Mouse (Mus musculus): ENCODE measurements around the gene Rcor1.

Rcor1 gene

GRCm38 (mm10) chr12:111125666-111126065, 86.5 kb downstream of the Rcor1 start:
- DNase-seq (ENCODE audit: low spot score in 2 of 2): no peak

- peak in 1 of 2 experiments; percentile 52 for DNase-seq (ENCODE audit: low spot score in 2 of 2)
Measured at GRCm38 (mm10) chr12:111134169-111134568, 95.0 kb downstream of the Rcor1 start.

DNA sequence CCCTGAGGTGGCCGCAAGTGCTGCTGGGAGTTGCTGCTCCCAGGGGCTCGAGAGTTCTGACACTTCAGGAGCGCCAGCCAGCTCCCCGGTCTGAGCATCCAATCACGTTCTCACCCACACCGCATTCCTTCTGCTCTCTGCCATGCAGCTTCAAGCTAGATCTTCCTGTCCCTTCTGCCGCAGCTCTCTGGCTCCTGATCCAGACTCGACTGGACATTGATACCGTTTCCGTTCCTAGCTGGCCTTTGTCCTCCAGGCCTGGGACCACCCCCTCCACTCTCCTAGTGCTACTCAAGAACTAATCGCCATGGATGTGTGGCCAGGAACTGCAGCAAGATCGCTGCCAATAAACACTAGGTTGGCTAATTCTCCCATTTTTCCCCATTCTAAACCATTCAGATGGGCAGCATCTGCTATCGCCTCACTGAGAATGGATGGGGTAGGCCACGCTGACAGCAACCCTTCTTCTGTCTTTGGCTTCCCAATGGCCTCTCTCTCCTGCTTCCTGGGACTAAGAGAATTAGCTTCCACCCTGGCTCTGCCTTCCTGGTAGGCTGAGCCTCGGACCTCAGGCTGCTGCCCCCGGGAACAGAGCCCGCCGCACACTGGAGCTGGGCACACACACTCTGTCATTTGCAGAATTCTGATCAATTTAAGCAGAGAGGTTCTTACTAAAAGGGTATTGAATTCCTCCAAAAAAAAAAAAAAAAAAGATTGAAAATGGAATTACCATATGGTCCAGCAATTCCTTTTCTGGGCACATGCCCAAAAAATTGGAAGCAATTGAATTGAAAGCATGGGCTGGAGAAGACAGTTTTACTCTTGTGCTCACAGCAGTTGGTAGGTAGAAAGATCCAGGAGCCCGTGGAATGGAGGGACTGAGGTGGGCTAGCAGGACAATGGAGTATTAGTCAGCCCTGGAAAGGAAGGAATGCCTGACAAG, 95.9 kb downstream of the Rcor1 start:
- peak; percentile 55 to 58 for DNase-seq (ENCODE audit: low spot score in 2 of 2)

- no peak for DNase-seq (ENCODE audit: low spot score in 2 of 2)
Measured at GRCm38 (mm10) chr12:111135953-111136352, 96.8 kb downstream of the Rcor1 start.

DNA sequence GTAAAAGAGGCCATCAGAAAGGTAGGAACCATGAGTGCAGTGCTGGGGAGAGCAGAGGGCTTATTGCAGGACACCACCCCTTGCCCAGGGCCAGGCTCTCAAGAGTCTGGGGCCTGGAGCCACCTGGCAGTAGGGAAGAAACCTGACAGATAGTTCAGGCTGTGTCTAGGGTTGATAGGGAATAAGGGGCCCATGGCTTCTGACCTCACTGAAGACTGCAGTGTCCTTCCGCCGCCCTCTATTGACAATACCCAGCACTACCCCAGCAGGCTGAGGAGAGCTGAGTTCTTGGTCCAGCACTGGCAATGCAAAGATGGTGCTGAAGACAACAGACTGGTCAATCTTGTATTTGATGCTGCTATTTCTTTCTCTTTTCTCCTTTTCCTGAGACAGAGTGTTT, 97.9 kb downstream of the Rcor1 start:
- no peak for DNase-seq (ENCODE audit: low spot score in 2 of 2)

GRCm38 (mm10) chr12:111143005-111143508, 103.9 kb downstream of the Rcor1 start:
- peak; percentile 51 to 67 for DNase-seq (ENCODE audit: low spot score in 2 of 2)

- peak; percentile 63 to 73 for DNase-seq (ENCODE audit: low spot score in 2 of 2)
Measured at GRCm38 (mm10) chr12:111143509-111144063, 104.4 kb downstream of the Rcor1 start.

- no peak for DNase-seq (ENCODE audit: low spot score in 2 of 2)
Measured at GRCm38 (mm10) chr12:111144598-111144997, 105.4 kb downstream of the Rcor1 start.

DNA sequence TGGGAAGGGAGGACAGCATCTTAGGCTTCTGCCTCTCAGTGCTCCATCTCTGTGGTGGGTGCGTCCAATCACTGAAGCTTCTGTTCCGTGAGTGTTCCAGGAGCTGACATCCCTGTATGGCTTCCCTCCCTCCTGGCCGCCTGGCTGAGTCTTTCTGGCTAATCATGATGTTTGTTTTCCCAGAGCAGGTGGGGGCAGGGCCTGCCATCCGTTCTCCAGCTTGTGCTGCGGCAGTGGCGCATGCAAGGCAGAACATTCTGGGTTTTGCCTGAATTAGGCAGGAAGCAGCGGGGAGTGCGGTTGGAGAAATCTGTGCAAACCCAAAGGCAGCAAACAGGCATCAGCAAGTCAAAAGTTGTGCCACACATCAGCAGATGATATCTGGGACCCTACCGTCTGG, 106.1 kb downstream of the Rcor1 start:
- peak; percentile 81 to 85 for DNase-seq (ENCODE audit: low spot score in 2 of 2)

- DNase-seq (ENCODE audit: low spot score in 2 of 2): no peak
Measured at GRCm38 (mm10) chr12:111149495-111150235, 110.5 kb downstream of the Rcor1 start.

- DNase-seq (ENCODE audit: low spot score in 2 of 2): no peak
Measured at GRCm38 (mm10) chr12:111150236-111150596, 111.1 kb downstream of the Rcor1 start.

DNA sequence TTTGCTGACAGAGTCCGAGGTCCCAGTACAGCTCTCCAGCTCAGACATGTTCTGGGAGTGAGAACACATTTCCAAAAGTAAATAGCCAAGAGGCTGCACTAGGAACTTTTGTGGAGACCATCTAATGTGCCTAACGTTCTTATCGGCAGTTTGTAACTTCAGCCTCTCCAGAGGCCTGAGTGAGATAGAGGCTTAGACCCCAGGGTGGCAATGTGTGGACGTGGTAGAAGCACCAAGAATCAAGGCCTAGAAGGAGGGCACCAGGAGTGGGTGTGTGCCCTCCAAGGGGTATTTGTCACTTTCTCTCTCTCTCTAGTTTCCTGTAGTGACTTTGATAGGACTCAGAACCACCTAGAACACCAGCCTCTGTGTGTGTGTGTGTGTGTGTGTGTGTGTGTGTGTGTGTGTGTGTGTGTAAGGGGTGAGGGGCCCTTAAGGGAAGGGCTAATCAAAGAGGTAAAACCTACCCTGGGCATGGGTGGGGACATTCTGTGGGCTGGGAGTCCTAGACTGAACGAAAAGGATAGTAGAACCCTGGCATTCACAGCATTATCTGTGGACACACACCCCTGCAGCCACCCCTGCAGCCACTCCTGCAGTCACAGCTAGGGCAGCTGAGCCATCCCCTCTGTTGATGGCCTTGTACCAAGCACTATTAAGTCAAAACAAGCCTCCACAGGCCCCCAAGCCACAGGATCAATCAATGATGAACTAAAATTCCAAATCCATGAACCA, 112.4 kb downstream of the Rcor1 start:
- DNase-seq (ENCODE audit: low spot score in 2 of 2): no peak

- DNase-seq (ENCODE audit: low spot score in 2 of 2): no peak
Measured at GRCm38 (mm10) chr12:111152579-111152978, 113.4 kb downstream of the Rcor1 start.

GRCm38 (mm10) chr12:111152981-111153710, 114.0 kb downstream of the Rcor1 start:
- DNase-seq (ENCODE audit: low spot score in 2 of 2): no peak

- no peak for DNase-seq (ENCODE audit: low spot score in 2 of 2)
Measured at GRCm38 (mm10) chr12:111153946-111154345, 114.8 kb downstream of the Rcor1 start.

GRCm38 (mm10) chr12:111154641-111155040, 115.5 kb downstream of the Rcor1 start:
- no peak for DNase-seq (ENCODE audit: low spot score in 2 of 2)

DNA sequence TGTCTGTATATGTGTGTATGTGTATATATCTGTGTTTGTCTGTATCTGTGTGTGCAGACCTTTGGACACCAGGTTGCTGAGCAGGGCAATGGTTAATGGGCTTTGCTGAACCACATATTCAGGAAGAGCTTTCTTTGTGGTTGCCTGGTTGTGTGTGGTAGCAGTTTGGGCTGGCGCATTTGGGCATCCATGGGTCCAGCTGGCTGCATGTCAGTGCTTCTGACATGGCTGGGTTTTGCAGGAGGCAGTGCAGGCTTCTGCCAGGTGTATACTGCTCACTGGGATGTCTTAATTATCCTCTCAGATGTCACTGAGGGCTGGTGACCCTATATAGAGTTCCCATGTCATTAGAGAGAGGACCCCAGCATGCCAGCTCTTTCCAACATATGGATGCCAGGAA, 116.6 kb downstream of the Rcor1 start:
- no peak for DNase-seq (ENCODE audit: low spot score in 2 of 2)

DNA sequence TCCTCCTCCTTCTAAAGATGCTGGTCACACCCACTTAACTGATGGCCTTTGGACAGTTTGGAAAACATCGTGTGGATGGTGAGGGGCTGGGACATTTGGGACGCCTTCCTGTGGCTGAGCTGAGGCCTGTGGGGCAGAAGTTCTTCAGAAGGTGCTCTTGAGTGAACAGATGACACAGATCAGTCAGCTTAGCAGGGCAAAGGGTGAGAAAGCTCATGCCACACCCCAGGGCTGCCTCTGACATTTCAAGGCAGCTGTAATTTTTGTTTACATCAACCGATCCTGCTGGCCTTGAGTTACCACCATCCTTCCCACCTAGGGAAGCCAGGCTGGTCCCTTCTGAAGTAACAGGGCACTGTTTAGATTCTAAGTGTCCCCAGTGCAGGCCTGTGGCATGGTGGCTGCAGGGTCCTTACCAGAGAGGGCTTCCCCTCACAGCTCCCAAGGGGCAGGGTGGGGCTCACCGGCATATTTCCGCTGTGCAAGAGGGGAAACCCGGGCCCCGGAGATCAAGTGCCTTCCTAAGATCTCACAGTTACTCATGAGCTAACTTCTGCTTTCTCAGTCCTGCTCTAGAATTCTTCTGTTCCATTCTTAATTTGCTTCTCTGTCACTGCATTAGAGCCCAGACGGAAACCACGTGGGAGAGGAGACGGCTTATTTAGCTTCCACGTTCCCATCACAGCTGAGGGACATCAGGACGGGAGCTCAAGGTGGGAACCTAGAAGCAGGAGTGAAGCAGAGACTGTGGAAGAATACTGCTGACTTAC, 120.7 kb downstream of the Rcor1 start:
- DNase-seq (ENCODE audit: low spot score in 2 of 2): no peak

DNA sequence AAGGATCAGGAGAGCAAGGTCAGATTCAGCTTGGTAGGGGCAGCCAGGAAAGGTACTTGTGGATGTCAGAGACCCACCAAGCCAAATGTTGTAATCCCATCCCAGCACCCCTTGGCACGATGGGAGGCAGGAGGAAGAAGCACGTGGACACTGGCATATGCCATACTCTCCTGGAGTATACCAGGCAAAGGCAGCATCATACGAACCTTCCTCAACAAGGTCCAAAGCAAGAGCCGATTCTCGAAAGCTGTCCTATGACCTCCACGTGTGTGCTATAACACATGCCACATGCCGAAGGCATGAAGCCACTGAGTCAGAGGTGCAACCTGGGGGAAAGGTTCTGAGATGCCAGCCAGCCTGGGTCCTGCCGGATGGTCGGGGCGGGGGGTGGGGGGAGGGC, 121.7 kb downstream of the Rcor1 start:
- DNase-seq (ENCODE audit: low spot score in 2 of 2): no peak

- no peak for DNase-seq (ENCODE audit: low spot score in 2 of 2)
Measured at GRCm38 (mm10) chr12:111161943-111162311, 122.8 kb downstream of the Rcor1 start.
